Mouse (Mus musculus): ENCODE measurements around the gene Wdr81. TPM values are rescaled to one million over a fixed set of nuclear protein-coding genes. Genes with fewer than 3 reads are reported as not detected.

The Wdr81 gene
- total RNA-seq, 2 experiments from 2014 or later: 4.7 to 5.7 TPM

- no peak for DNase-seq
Measured at GRCm38 (mm10) chr11:75438194-75438593, 16.3 kb downstream of the Wdr81 start.

- DNase-seq: no peak
Measured at GRCm38 (mm10) chr11:75434138-75434537, 20.4 kb downstream of the Wdr81 start.

GRCm38 (mm10) chr11:75431307-75431706 lies 23.2 kb downstream of the Wdr81 start:
- DNase-seq: peak; percentile 87

- no peak for DNase-seq
Measured at GRCm38 (mm10) chr11:75429019-75429705, 25.4 kb downstream of the Wdr81 start.

- DNase-seq: no peak
Measured at GRCm38 (mm10) chr11:75424459-75424858, 30.1 kb downstream of the Wdr81 start.

- no peak for DNase-seq
Measured at GRCm38 (mm10) chr11:75424033-75424432, 30.5 kb downstream of the Wdr81 start.

GRCm38 (mm10) chr11:75423091-75423490 lies 31.4 kb downstream of the Wdr81 start:
- DNase-seq: no peak

- DNase-seq: no peak
Measured at GRCm38 (mm10) chr11:75422013-75422792, 32.3 kb downstream of the Wdr81 start, which contains the start of gene Serpinf1. Gene Serpinf1, minus strand, starts transcription at chr11:75422701.

- DNase-seq: peak; percentile 56
Measured at GRCm38 (mm10) chr11:75421375-75422012, 33.0 kb downstream of the Wdr81 start.

GRCm38 (mm10) chr11:75420810-75421374 lies 33.6 kb downstream of the Wdr81 start:
- no peak for DNase-seq

GRCm38 (mm10) chr11:75420037-75420436 lies 34.5 kb downstream of the Wdr81 start:
- DNase-seq: no peak

GRCm38 (mm10) chr11:75415994-75416393 lies 38.5 kb downstream of the Wdr81 start:
- no peak for DNase-seq

GRCm38 (mm10) chr11:75415096-75415495 lies 39.4 kb downstream of the Wdr81 start:
- DNase-seq: peak; percentile 26

GRCm38 (mm10) chr11:75410591-75410990 lies 43.9 kb downstream of the Wdr81 start:
- no peak for DNase-seq

GRCm38 (mm10) chr11:75409679-75410575 lies 44.6 kb downstream of the Wdr81 start:
- no peak for DNase-seq

- no peak for DNase-seq
Measured at GRCm38 (mm10) chr11:75406865-75407264, 47.7 kb downstream of the Wdr81 start.

- DNase-seq: no peak
Measured at GRCm38 (mm10) chr11:75406104-75406503, 48.4 kb downstream of the Wdr81 start.

GRCm38 (mm10) chr11:75404801-75405200 lies 49.7 kb downstream of the Wdr81 start:
- DNase-seq: no peak

- peak; percentile 66 for DNase-seq
Measured at GRCm38 (mm10) chr11:75403301-75404052, 51.0 kb downstream of the Wdr81 start.

GRCm38 (mm10) chr11:75402271-75402690 lies 52.2 kb downstream of the Wdr81 start:
- DNase-seq: peak; percentile 28

GRCm38 (mm10) chr11:75400099-75400498 lies 54.4 kb downstream of the Wdr81 start:
- DNase-seq: no peak

Measured in gastrocnemius, postnatal 25 days (tissue).